Mouse (Mus musculus): Measurements from ENCODE around the gene Farsb.

The Farsb gene

DNA sequence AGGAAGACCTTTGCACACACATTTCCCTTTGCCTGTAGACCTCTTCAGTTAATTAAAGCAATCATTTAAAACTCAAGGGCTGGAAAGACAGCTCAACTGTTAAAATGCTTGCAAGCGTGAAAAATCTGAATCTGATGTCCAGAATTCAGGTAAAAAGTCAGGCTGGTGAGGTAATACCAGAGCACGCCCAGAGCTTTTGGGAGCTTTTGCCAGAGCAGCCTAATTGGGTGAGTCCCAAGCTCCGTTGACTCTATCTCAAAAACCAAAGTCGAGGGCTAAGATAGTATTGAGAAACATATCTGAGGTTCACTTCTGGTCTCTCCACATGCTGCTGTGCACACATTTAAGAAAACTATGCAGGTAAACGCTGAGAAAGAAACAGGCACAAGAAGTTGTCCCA lies 22.2 kb upstream of the Farsb start, which contains the start of gene Mogat1:
Gene Mogat1, plus strand, starts transcription at position 130 of the 400 bp plus-strand sequence.
- TF ChIP-seq GATA4 (IDR thresholded peaks at IDR 0.05; ENCODE audit: insufficient replicate concordance, low read length), result no peak

GRCm38 (mm10) chr1:78507137-78507536 lies 18.4 kb upstream of the Farsb start:
- TF ChIP-seq GATA4 (IDR thresholded peaks at IDR 0.05; ENCODE audit: insufficient replicate concordance, low read length), result no peak

GRCm38 (mm10) chr1:78502527-78502926 lies 13.8 kb upstream of the Farsb start:
- no peak for TF ChIP-seq GATA4 (IDR thresholded peaks at IDR 0.05; ENCODE audit: insufficient replicate concordance, low read length)

DNA sequence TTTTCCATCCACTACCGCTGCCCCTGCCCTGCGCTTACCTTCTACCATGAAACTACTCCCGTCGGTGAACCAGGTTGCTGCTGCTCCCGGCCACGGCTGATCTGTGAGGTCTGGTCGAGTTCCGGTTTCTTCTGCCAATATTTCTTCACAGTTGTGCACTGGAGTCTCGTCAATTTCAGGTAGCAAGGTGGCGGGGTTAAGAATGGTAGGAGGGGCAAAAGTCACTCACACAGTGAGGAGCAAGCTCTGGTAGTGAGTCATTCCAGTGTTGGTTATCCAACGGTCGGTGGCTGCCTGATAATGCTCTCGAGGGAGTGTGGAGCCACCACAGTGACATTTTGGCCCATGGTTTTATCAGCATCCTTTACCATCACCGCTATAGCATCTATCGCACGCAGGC lies 12.3 kb upstream of the Farsb start:
- TF ChIP-seq GATA4 (IDR thresholded peaks at IDR 0.05; ENCODE audit: insufficient replicate concordance, low read length), result no peak

DNA sequence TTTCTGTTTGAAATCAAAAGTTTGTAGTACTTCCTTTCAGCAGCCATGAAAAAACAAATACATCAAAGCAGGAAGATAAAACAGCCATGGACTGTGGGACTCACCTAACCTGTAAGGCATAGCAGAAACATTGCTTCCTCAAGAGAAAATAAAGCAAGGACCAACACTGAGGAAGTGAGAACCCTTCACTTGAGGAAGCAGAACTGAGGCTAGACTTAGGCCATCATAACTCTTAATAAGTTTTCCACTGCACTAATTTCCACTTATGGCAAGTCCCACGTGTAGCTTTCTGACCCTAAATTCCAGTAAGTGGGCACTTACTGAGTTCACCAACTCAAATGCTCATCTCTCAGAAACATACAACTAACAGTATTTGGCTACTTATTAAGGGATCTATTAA lies 1.4 kb upstream of the Farsb start:
- TF ChIP-seq GATA4 (IDR thresholded peaks at IDR 0.05; ENCODE audit: insufficient replicate concordance, low read length), result no peak

DNA sequence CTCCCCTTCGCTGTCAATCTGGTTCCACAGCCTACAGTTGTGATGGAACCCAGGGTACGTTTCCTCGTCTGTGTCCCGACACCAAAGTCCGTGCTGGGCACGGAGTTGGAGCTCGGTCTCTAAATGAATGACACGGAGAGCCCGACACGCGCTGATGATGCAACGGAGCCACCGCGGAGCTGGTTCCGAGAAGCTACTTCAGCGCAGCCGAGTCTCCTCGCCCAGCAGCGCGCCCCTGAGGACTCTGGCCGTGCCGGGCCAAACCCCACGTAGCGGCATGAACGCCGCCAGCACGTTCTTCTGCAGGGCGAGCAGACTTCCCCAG lies 308 bp downstream of the Farsb start:
- TF ChIP-seq GATA4 (IDR thresholded peaks at IDR 0.05; ENCODE audit: insufficient replicate concordance, low read length), result no peak

GRCm38 (mm10) chr1:78484361-78484760 lies 4.3 kb downstream of the Farsb start:
- no peak for TF ChIP-seq GATA4 (IDR thresholded peaks at IDR 0.05; ENCODE audit: insufficient replicate concordance, low read length)

DNA sequence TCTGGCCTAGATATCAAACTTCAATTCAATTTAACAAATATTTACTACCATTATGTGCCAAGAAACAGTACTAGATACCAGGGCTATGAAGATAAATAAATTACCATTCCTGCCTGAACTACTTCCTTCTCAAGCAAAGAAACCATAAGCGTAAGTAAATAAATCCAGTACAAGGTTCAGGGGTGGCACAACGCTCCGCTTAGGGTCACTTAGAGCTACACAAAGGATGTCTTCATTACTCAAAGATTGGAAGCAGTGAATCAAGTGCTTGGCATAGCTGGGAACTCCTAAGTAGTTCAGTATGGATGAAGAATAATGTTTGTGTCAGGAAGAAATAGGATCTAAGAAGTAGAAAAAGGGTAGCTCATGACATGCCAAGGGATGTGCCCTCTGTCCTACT lies 5.3 kb downstream of the Farsb start:
- no peak for TF ChIP-seq GATA4 (IDR thresholded peaks at IDR 0.05; ENCODE audit: insufficient replicate concordance, low read length)

GRCm38 (mm10) chr1:78472441-78472840 lies 16.3 kb downstream of the Farsb start:
- TF ChIP-seq GATA4 (IDR thresholded peaks at IDR 0.05; ENCODE audit: insufficient replicate concordance, low read length), result no peak

GRCm38 (mm10) chr1:78454659-78455058 lies 34.0 kb downstream of the Farsb start:
- no peak for TF ChIP-seq GATA4 (IDR thresholded peaks at IDR 0.05; ENCODE audit: insufficient replicate concordance, low read length)

- no peak for TF ChIP-seq GATA4 (IDR thresholded peaks at IDR 0.05; ENCODE audit: insufficient replicate concordance, low read length)
These were observed 34.8 kb downstream of the Farsb start for GRCm38 (mm10) chr1:78453886-78454285.

GRCm38 (mm10) chr1:78452544-78452943 lies 36.2 kb downstream of the Farsb start:
- no peak for TF ChIP-seq GATA4 (IDR thresholded peaks at IDR 0.05; ENCODE audit: insufficient replicate concordance, low read length)

- no peak for TF ChIP-seq GATA4 (IDR thresholded peaks at IDR 0.05; ENCODE audit: insufficient replicate concordance, low read length)
These were observed 37.4 kb downstream of the Farsb start for GRCm38 (mm10) chr1:78451070-78451854.

GRCm38 (mm10) chr1:78448091-78448490 lies 40.6 kb downstream of the Farsb start:
- no peak for TF ChIP-seq GATA4 (IDR thresholded peaks at IDR 0.05; ENCODE audit: insufficient replicate concordance, low read length)

- TF ChIP-seq GATA4 (IDR thresholded peaks at IDR 0.05; ENCODE audit: insufficient replicate concordance, low read length), result no peak
These were observed 42.0 kb downstream of the Farsb start for GRCm38 (mm10) chr1:78446742-78447141.

DNA sequence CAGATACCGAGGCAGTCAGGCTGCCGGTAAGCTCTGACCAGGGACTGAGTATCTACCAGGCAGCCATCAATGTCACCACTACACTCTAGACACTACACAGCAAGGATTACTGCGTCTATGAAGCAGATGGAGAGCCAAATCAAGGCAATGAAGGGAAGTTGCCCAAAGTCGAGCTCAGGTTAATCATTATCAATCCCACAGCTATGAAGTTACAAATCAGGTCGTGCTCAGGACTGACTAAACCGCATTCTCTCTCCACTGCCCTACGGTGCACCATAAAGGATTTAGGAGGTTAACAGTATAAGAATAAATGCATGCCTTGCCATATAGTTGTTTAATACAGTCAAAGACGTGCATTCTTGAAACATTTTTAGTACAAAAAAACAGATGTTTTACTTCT lies 42.5 kb downstream of the Farsb start:
- no peak for TF ChIP-seq GATA4 (IDR thresholded peaks at IDR 0.05; ENCODE audit: insufficient replicate concordance, low read length)

- TF ChIP-seq GATA4 (IDR thresholded peaks at IDR 0.05; ENCODE audit: insufficient replicate concordance, low read length), result no peak
These were observed 45.6 kb downstream of the Farsb start for GRCm38 (mm10) chr1:78443056-78443455.

Data from liver, adult (tissue).